Mouse (Mus musculus) thymus, postnatal 36 days (tissue): ENCODE measurements around the gene Ttc29.

Experiments used
- DNase-seq, 2 experiments: peaks; one replicate each; pipeline ENCODE4 v3.0.0; 2022; ENCODE audit warnings: mixed read lengths in 2 of 2

The Ttc29 gene

DNA sequence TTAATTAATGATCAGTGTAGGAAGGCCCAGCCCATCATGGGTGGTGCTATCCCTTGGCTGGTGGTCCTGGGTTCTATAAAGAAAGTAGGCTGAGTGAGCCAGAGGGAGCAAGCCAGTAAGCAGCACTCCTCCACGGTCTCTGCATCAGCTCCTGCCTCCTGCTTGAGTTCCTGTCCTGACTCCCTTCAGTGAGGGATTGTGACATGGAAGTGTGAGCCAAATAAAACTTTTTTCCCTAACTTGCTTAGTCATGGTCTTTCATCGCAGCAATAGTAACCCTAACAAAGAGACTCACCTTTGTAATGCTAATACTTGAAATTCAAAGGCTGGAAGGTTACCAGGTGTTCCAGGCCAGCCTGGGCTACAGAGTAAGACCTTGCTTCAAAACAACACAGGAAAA, 71.7 kb downstream of the Ttc29 start:
- no peak for DNase-seq

DNA sequence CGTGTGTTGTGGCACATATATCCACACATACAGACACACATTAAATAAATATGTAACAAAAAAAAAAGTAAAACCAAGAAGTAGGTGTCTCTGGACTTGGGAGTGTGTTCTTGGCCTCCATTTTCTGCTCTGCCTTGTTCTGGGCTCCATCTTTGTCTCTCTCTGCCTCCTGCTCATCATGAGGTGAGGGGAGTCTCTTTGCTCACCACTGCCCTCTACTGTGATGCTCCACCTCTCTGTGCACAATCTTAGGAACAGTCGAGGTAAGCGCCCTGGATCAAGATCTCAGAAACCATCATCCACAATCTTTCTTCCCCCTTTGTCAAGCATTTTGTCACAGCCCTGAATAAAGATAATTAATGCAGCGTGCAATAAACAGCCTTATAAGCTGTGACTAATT, 72.3 kb downstream of the Ttc29 start:
- DNase-seq: no peak

DNA sequence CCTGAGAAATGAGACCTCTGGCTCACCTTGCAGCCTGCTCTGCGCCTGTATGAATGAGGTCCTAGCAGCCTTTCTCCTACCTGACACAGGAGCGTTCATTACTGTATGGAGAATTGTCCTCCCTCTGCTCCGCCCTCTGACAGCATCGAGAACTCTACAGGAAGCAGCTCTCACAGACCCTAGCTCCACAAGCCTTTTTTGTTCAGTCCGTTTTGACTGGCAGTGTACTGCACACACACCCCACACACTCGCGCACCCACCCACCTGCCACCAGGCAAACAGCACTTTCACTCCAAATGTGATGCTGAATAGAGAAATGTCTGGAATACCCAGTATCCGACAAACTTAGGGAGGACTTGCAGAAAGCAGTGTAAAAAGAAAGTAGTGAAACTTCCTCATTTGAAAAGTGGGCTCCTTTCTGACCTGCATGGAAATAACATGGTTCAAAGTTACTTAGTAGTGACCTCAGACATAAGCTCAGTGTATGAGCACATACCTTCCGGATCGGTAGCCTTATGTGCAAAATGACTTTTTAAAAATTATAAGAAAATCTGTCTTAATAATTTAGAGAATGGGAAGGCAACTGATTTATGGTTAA, 76.4 kb downstream of the Ttc29 start:
- DNase-seq: no peak

DNA sequence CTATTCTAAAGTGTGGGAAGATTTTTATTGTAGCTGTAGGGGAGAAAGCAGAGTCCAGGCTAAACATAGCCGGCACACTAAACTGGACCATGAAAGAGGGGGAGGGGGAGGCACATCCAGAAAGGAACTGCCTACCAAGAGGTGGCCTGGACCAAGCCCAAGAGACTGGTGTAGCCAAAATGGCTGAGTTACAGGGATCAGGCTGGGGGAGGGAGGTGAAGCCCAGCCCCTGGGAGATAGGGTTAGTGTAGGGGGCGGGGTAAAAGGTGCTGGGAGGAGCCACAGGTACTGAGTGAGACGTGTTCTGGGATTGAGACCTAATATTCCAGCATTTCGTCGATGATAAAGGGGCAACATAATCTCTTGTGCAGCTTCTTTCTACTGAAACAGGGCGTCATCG, 77.2 kb downstream of the Ttc29 start:
- no peak for DNase-seq

DNA sequence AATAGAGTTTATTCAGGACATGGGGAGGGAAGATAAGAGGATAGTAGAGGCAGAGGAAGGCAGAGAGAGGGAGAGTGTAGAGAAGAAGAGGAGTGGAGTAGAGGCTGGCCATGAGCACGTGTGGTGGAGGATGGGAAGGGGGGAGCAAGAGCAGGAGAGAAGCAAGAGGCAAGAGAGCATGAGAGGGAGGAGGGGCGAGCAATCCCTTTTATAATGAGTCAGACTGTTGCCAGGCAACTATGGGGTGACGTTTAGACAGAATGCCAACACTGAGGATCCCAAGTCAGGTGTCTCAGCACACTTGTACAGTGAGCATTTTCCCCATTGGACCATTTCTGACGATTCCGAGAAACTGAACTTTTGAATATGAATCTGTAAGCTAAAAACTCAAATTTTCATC, 82.4 kb downstream of the Ttc29 start:
- no peak for DNase-seq

DNA sequence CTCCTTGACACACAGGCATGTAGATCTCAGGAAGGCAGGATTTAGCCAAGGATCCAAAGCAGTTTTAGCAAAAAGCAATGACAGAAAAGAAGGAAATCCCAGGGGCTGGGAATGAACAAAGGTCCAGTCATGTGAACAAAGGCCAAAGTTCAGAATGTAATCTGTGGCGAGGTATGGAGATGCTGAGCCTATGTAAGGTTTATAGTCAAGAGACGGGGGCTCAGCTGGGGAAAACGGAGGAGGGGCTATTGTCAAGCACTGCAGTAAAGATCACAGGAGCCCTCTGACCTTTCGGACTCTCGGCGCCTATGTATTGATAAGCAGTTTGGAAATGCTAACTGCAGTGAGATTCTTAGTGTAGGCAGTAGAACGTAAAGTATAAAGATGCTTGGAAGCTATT, 90.5 kb downstream of the Ttc29 start:
- no peak for DNase-seq

DNA sequence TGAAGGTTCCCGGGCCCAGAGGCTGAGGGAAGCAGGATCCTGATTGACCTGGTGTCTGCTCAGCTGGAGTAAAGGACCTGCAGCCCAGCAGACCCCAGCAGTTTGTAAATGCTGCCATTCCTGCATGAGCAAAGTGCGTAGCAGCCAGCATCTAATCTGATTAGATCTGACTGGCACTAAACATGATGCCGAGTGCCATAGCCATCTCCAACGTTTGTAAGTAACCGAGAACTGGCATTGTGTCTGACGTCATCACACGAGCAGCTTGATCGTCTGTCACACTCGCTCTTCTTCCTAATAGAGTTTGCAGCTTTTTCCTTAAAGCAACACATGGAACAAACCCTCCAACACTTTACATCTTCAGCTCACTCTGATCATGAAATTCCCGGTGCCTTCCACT, 93.5 kb downstream of the Ttc29 start:
- no peak for DNase-seq

DNA sequence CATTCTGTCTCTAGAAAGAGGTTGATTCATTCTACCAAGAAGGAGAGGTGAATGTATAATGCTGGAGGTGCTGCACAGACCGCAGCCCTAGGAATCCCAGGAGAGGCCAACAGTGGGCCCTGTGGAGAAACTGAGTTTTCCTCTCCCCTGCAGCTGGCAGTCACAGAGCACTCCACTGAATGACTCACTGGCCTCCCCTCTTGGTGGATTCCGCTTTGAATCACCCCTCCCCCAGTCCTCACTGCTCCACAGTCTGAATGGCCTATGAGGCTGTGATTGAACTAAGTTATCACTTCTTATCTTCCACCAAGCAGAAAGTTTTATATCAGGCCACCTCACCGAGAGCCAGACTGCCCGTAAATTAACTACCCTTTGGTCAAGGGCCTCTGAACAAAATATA, 94.0 kb downstream of the Ttc29 start:
- no peak for DNase-seq

DNA sequence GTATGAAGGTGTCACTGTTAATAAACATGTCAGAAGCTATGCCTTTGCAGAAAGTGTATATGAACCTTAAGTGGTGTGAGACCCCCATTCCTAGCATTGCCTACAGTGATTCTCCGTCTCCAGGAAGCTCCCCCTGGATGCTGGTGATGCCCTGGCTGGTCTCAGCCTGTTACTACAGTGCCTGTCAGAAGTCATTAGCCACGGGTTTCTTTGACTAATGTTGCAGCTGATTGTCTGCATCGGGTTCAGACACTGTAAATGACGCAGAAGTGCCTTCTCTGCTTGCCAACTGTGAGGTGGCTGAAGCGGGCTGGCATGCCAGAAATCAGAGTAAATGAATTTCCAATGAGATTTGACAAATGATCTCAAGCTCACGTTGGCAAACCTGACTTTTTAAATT, 96.4 kb downstream of the Ttc29 start:
- DNase-seq: no peak

DNA sequence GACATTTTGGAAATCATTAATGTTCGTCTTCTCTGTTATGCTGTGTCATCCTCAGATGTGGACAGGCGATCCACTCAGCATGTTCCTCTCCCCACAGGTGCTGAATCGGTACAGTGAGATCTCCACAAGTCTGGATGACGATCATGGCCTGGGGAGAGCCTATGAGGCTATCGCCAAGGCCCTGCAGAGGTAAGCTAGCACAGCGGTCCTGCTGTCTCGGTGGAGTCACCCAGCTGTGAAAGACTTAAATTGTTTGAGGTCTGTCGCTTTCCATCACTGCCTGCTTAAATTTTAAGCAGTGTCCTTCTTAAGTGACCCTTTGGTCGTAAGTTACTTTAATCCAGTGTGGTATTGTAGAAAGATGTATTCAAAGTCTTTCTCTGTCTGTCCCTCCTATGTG, 102.5 kb downstream of the Ttc29 start:
- no peak for DNase-seq

DNA sequence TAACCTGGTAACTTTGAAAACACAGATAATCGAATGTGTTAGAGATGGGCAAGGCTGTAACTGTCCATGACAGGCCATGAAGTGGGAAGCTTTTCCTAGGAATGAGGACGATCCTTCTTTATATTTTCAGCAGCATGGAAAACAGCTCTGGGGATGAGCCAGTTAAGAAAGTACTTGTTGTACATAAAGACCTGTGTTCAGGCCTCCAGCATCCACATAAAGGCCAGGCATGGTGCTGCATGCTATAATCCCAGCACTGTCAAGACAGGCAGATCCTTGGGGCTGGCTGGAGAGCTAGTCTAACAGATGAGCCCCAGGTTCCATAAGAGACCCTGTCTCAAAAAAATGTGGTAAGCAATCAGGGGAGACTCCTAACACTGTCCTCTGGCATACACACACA, 104.6 kb downstream of the Ttc29 start:
- DNase-seq: no peak

DNA sequence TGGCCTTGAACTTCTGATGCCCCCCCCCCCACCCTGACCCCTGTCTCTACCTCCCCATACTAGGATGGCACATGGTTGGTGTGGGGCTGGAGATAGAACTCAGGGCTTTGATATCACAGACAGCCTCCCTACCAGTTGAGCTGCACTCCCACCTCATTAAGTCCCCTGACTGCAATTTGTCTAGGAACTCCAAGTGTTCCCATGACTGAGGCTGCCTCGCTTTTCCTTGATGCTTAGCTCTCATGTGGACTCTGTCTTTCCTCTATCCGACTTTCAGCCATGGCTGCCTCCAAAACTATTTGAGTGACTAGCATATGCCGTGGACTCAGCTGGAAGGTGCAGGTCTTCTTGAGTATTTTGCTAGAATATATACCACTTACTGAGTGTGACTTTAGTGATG, 110.3 kb downstream of the Ttc29 start:
- DNase-seq: no peak

DNA sequence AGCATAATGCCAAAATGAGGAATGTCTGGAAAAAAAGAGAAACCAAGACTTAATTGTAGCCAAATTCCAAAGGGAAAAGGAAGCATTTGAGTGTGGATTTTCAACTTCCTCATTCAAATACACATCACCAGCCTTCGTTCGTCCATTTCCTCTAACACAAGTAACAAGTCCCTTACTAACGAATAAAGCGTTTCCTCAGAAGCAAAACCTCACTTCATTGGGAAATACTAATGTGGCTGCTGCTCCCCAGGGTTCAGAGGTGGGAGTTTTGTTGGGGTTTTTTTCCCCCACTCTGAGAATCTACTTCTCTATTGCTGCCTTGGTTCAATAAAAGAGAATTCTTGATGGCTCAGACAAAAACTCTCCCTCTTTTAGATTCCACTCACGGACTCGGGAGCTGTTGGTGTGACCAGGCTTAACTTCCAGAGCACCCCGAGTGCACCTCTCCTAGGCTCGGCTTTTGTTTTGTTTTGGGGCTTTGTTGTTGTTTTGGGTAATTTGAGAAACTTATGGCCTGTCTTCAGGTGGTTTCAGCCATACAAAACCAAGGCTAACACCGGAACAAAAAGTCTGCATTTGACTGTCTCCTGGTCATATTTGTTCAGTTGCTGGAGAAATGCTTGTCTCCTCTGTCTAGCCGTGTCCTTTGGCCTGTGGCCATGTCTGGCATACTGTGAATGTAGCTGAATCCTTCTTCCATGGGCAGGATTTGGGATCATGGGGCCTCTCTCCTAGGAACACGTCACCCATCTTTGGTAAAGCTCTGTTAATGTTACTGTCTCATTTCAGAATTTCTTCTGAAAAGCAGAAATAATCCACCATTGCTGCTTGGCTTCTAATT, 127.8 kb downstream of the Ttc29 start:
- no peak for DNase-seq

DNA sequence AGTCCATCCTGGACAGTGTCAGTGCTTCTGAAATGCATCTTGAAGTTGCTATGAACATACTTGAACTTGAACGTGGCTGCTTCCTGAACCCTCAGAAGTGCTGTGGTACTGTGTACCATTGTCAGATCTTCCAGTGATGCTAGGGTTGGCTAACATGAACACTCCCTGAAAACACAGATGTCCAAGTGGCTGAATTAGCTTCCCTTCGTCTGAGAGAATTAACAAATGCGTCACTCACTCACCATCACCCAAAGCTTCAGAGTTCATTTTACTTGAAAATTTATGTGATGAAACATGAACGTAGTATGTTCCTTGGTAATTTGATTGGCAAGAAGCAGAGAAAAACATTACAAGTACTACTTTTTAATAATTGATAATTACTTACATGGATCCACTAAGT, 129.1 kb downstream of the Ttc29 start:
- DNase-seq: no peak

DNA sequence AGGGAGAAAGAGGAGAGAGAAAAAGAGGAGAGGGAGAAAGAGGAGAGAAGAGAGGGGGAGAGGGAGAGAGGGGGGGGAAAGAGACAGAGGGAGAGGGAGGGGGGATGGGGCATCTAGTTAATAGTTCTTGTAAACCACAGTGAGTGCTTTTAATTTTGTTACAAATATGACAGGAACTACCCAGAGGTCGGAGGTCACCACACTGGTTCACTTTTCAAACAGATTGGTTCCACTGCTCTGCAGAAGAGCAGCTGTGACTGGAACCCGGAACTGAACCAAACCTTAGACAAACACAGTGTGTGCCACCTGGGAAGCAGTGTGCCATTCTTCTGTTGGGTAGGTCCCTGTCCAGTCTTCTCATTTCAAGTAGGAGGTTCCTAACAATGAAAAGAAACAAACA, 130.9 kb downstream of the Ttc29 start:
- no peak for DNase-seq

DNA sequence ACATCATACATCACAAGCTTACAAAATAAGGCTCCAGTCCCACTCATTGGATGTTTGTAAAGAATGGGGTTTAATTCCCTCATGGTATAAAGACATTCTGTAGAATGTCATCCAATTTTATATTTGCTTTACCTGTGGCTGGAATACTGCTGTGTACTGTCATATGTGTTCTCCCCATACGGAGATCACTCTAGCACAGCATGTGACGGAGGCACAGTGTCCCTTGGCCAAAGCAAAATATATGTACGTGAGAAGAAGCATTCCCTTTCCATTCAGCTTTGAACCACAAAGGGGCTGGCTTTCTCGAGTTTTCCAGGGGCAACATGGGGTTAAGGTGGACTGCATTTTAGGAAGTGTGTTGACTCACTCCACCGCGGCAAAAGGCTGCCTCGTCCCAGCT, 132.6 kb downstream of the Ttc29 start:
- no peak for DNase-seq

DNA sequence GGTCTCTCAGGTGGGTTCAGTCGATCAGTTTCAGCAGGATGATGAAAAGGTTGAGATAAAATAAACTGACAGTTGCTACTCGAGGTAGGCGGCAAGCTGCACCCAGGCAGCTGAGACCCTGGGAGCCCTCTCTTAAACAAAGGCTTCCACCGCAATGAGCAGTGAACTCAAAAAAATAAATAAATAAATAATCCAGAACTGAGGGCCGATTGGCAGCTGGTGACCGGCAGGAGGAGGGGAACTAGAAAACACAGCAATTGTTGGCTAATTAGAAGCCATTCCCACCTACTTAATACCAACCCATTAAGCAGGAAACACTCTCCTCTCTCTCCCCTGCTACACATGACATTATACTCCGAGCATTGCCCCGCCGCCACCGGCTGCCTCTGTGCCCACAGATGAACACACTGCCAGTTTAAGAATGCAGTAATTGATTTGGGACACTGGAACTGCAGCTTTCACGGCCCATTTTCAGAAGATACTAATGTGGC, 133.1 kb downstream of the Ttc29 start:
- no peak for DNase-seq

DNA sequence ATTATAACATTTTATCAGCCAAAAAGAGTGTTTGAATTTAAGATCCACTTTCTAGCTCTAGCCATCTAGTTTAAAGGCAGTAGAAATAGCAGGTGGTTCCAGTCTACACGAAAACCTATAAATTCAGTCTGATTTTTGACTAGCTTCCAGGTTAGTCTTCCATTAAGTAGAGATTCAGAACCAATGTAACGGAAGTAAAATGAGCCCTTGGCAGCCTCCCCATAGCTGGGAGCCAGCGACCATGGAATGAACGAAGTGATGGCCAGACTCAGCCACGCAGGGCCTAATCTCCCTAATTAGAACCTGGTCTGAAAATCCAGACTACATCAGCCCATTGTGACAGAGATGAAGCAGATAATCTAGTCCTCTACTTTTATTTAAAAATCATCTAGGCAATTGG, 140.8 kb downstream of the Ttc29 start:
- DNase-seq: no peak

DNA sequence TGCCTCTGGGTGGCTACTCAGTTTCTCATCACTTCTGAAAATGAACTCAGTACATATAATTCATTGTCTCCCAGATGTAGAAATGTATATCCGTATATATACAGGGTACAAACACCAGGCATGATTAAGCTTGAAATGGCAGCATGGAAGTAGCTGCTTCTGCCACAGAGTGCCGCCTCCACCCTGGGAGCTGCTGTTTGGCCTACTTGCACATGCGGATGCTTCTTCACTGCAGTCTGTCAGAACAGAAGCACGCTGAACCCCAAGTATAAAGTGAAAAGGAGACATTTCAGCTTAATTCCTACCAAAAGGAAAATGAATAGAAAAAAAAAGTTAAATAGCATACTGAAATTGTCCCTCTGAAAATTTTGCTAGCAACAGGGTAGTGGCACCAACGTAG, 141.7 kb downstream of the Ttc29 start:
- no peak for DNase-seq

DNA sequence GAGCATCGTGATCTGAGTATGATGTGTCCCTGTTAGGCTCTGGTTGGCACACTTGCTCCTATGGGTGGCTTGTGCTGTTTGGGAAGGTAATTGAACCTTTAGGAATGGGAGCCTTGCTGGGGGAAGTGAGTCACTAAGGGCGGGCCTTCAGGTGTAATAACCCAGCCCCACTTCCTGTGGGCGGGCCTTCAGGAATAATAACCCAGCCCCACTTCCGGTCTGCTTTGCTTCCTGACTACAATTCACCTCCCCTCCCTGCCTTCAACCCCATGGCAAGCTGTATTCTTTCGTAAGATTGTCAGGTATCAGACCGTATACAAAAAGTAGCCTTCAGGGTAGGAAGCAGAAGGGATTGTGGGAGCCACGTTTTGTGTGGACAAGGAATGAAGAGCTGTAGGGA, 177.7 kb downstream of the Ttc29 start:
- no peak for DNase-seq

DNA sequence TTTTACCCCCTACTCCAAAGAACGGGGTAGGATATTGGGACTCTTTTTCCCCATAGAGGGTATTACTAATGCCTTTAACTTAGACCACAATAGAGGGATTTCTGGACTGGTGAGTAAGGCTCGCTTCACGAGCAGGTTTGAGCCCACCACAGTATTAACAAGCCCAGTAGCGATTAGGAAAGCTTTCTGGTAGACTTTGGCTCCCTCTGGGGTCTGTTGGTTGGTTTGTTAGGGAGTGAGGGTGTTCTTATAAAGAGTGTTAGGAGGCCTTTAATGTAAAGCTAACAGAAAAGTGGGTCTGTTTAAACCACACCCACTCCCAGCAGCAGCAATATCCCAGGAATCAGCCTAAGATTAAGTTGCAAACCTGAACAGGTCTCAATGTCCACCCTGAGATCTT, 206.2 kb downstream of the Ttc29 start:
- DNase-seq: no peak

DNA sequence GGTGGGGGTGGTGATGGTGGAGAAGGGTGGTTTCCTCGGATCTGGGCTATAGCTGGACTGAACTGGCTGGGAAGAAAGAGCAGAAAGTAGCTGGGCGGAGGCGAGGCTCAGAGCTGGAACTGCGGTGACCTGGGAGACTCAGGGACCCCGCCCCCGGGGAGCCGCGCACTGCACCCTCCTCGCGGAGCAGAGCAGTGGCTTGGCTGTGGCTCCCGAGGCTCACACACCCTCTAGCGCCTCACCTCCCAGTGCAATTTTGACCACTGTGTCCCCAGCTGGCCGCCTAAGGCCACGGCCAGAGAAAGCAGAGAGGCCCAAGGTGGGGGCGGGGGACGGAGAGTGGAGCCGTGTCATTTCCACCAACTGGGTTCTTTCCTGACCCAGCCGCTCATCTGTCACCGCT, 207.0 kb downstream of the Ttc29 start:
- DNase-seq: no peak

DNA sequence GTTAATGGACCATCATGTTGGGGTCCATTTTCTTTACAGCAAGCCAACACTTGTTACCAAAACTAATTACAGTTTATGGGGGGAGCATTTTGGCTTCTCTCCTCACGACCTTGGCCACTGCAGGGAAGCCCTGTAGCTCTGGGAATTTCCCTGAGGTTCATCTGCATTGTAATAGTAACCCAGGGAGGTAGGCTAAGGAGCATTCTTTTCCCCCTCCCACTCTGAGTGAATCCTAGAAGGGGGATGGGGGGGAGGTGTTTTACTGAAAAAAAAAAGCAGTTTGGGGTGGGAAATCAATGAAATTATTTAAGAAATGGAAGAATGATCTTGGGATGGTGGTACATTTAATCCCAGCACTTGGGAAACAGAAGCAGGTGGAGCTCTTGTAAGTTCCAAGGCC, 210.8 kb downstream of the Ttc29 start:
- no peak for DNase-seq

DNA sequence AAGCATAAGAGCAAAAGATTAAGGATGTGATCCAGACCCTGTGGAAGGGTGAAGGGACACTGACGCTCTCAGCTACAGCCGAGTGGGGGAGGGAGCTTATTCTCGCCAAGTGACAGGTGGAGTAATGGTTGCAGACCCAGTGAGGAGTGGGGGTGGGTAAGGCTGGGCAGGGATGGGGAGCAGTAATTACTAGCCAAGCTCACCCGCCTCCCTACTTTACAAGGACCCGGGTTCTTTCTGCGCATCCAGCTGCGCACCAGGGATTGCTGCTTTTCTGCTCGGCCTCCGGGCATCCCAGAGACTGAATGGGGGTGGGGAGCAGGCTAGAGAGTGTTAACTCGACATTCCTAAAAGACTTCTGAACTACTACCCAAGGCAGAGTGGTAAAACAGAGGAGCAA, 213.4 kb downstream of the Ttc29 start:
- no peak for DNase-seq
